Mouse (Mus musculus) kidney, adult 2 months (tissue): ENCODE data around the gene Mrps12. TPM values are rescaled to one million over a fixed set of nuclear protein-coding genes. Genes with fewer than 3 reads are reported as not detected.
A peak's percentile ranks its signal among the peaks of the same experiment; 100 is the strongest.

Experiments
- DNase-seq: peaks from one replicate; pipeline ENCODE4 v3.0.0; 2021
- H3K27ac ChIP-seq: fragments of 200-500 bp; 2 replicates; pipeline ENCODE4 v1.5.1; 2012; ENCODE audit warnings: low read depth, low read length, control low read depth, inconsistent platforms; ENCODE audit not compliant: insufficient read depth
- H3K27me3 ChIP-seq: fragments of 200-500 bp; replicated peaks from 2 replicates; pipeline ENCODE4 v1.6.1; 2012; ENCODE audit warnings: mild to moderate bottlenecking, moderate library complexity, low read length, inconsistent platforms; ENCODE audit not compliant: control insufficient read depth, insufficient read depth
- H3K36me3 ChIP-seq: fragments of 200-500 bp; 2 replicates; pipeline ENCODE4 v1.6.1; 2012; ENCODE audit warnings: mild to moderate bottlenecking, moderate library complexity, low read length, inconsistent platforms; ENCODE audit not compliant: control insufficient read depth, insufficient read depth
- H3K4me1 ChIP-seq: fragments of 200-500 bp; 2 replicates; pipeline ENCODE4 v1.6.1; 2011; ENCODE audit warnings: low read length; ENCODE audit not compliant: control insufficient read depth, insufficient read depth
- H3K4me3 ChIP-seq: fragments of 200-500 bp; 2 replicates; pipeline ENCODE4 v1.5.1; 2011; ENCODE audit warnings: mild to moderate bottlenecking, low read depth, low read length, control low read depth; ENCODE audit not compliant: insufficient read depth
- CTCF ChIP-seq: fragments of 200-500 bp; conservative IDR thresholded peaks from 2 replicates; pipeline ENCODE4 v1.5.1; 2011; ENCODE audit warnings: low read depth, mild to moderate bottlenecking, control low read depth, low read length, moderate library complexity, mixed read lengths; ENCODE audit not compliant: insufficient read depth, insufficient read length
- POLR2A ChIP-seq: fragments of 200-500 bp; IDR thresholded peaks from one replicate; pipeline ENCODE4 v1.6.1; 2011; ENCODE audit warnings: low read depth, low read length, control low read depth
- WGBS: fragments of 180-500 bp; shearing (Covaris S2); methylation state at CpG from one replicate; pipeline ENCODE4 v1.1.7; 2018; 5-methylcytosine and 5-hydroxymethylcytosine counted together
- polyA plus RNA-seq: library from polyadenylated mRNA; depleted of rRNA; stranded (reverse); fragments of >200 nt; gene quantifications from 2 replicates; pipeline ENCODE4 v1.2.3, GENCODE M21; 2012

The Mrps12 gene
- polyA plus RNA-seq, 1 experiment = 79.8 TPM

DNA sequence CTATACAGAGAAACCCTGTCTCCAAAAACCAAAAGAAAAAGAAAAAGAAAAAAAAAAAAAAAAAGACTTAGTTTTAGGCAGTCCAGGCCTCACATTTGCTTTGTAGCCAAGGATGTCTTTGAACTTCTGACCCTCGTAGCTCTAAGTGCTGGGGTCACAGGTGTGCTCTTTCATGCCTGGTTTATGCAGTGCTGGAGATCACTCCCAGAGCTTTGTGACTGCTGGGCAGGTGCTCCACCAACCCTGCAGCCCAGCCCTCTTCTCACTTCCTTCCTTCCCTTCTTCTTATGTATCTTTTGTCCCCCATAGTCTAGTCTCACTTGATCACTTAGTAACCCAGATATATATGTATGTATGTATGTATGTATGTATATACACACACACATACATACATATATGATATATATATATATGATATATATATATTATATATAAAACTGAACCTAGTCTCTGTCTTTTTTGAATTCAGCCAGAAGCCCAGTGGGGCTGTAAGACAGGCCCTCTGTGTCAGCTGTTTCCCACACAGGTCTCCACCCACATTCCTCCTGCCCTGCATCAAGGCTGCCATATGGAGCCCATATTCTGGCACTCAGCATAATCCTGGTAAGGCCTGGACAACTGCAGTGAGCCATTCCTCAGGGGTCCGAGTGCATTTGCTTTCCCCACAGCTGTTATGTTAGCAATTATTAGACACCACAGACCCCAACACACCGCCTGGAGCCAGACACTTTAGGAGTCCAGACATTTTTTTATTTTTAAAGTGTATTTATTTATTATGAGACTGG is 20.7 kb downstream of the Mrps12 start:
- no peak for DNase-seq
- no peak overlapping the region for H3K27ac ChIP-seq
- H3K36me3 ChIP-seq = no peaks in the 10 kb centered on the region
- no peak overlapping the region for H3K4me3 ChIP-seq
- 89% methylated on average over 3 of the region's 3 CpGs for WGBS
- H3K27me3 ChIP-seq = no peaks in the 10 kb centered on the region
- H3K4me1 ChIP-seq = no peaks in the 10 kb centered on the region
- no peak for TF ChIP-seq CTCF
- TF ChIP-seq POLR2A = no peak

DNA sequence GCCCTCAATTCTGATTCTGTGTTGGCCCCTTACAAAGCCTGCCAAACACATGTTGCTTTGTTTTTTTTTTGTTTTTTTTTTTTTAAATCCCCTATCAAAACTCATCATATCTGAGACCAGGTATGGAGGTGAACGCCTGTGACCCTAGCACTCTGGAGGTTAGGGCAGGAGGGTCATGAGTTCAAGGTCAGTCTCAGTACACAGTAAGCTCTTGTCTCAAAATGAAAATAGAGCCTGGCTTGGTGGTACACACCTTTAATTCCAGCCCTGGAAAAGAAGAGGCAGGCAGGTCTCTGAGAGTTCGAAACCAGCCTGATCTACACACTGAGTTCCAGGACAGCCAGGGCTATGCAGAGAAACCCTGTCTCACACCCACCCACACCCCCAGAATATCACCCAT is 22.0 kb downstream of the Mrps12 start:
- Histone ChIP-seq H3K36me3 (no peaks in the 10 kb centered on the region), H3K27me3 (no peaks in the 10 kb centered on the region), H3K4me3 (no peak overlapping the region), H3K4me1 (no peaks in the 10 kb centered on the region), H3K27ac (no peak overlapping the region)
- no peak for TF ChIP-seq CTCF
- TF ChIP-seq POLR2A = no peak
- WGBS = 79% methylated on average over 2 of the region's 2 CpGs
- DNase-seq = no peak

DNA sequence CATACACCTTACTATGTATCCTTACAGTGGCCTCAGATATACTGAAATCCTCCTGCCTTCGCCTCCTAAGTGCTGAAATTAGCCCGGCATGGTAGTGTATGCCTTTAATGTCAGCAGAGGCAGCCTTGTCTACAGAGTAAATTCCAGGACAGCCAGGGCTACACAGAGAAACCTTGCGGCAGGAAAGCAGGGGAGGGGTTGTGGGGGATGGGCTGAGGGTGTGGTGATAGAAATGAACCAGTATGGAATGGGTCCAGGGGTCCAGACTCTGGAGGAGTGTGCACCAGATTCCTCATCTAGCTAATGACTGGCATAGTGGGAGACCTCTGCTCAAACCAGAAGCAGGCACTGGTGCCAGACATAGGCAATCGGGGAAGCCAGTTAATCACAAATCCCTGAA is 22.5 kb downstream of the Mrps12 start:
- Histone ChIP-seq H3K27me3 (no peaks in the 10 kb centered on the region), H3K4me1 (no peaks in the 10 kb centered on the region), H3K4me3 (no peak overlapping the region), H3K36me3 (no peaks in the 10 kb centered on the region), H3K27ac (no peak overlapping the region)
- 37% methylated on average over 4 of the region's 4 CpGs for WGBS
- no peak for DNase-seq
- no peak for TF ChIP-seq CTCF
- no peak for TF ChIP-seq POLR2A

DNA sequence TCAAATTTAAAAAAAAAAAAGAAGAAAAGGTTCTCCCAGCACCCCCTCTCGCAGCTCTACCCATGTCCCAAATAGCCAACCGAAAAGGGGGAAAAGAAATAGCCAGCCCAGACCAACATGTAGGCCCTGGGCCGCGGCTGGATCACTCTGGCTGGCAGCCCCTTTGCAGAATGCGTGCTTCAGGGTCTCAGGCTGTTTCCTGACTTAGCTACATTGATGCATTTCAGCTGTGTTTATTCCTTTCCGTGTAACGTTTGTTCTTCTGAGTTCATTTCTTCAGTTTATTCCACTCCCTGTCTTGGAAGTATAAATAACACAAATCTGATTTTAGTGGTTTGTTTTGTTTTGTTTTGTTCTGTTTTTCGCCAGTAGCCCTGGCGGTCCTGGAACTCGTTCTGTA is 23.9 kb downstream of the Mrps12 start:
- no peak overlapping the region for H3K27ac ChIP-seq
- H3K4me1 ChIP-seq = no peaks in the 10 kb centered on the region
- 86% methylated on average over 10 of the region's 10 CpGs for WGBS
- H3K4me3 ChIP-seq = no peak overlapping the region
- H3K27me3 ChIP-seq = no peaks in the 10 kb centered on the region
- TF ChIP-seq POLR2A (no peak), CTCF (no peak)
- DNase-seq = no peak
- no peaks in the 10 kb centered on the region for H3K36me3 ChIP-seq

DNA sequence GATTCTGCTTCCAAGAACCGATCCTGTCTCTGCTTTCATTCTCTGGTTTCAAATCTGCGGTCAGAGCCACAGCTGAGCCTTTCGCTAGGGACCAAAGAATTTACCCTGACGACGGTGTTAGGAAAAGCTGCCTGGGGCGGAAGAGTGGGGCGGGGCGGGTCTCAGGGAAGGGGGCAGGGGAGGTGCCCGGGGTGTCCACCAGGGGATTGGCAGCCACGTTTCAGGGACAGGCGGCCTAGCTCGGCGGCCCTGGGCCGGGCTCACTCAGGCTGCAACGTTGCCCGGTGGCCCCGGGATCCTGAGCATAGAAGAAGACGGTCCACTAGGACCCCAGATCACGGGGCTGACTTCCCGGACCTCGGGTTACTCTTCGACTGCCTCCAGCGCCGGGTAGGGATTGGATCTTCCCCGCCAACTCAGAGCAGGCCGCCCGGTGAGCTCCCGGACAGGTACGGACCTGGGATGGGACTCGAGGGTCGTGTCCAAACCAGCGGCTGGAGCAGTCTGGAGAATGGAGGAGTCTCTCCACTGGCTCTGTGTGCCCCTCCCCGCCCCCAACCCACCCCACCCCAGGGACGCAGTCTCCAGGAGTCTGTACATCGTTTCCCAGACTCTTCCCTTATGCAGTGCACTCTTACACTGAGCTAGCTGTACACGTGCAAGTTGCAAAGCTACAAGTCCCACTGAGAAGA is 24.9 kb downstream of the Mrps12 start, which contains the start of gene Fbxo17:
Gene Fbxo17 (plus strand): TSS at position 215 of the 692 bp plus-strand sequence.
- H3K27ac ChIP-seq = no peak within 1 kb of the TSS
- WGBS = 5% methylated on average over 36 of the region's 36 CpGs
- no peaks in the 10 kb centered on the region for H3K27me3 ChIP-seq
- no peaks in the 10 kb centered on the region for H3K4me1 ChIP-seq
- H3K36me3 ChIP-seq = no peaks in the 10 kb centered on the region
- TF ChIP-seq CTCF (0 out of 2 replicates have a peak, but pooled peaks have one; percentile 13), POLR2A (no peak)
- peak within 1 kb of the TSS; percentile 59 for H3K4me3 ChIP-seq
- peak; percentile 48 for DNase-seq

GRCm38 (mm10) chr7:28715598-28715997 is 26.0 kb downstream of the Mrps12 start:
- H3K4me3 ChIP-seq = no peak overlapping the region
- no peaks in the 10 kb centered on the region for H3K27me3 ChIP-seq
- WGBS = 99% methylated on average over 2 of the region's 2 CpGs
- 0 out of 2 replicates have a peak, but pooled peaks have one; percentile 2 for TF ChIP-seq CTCF
- TF ChIP-seq POLR2A = no peak
- no peak overlapping the region for H3K27ac ChIP-seq
- no peak for DNase-seq
- H3K36me3 ChIP-seq = no peaks in the 10 kb centered on the region
- no peaks in the 10 kb centered on the region for H3K4me1 ChIP-seq

DNA sequence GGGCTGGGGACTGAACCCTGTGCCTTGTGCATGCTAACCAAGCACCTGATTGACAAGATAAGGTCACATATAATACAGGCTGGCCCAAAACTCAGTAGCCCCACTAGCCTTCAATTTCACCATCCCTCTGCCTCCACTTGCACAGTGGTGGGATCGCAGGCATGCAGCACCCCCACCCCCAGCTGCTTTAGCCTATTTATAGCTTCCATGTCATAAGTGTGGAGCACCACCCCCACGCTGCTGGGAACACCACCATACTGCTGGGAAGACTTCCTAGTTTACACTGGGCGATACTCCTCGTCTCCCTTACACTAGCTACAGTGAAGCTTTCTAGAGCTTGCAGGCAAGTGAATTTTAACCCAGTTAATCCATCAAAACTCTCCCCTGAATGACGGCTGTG is 27.0 kb downstream of the Mrps12 start:
- no peak for DNase-seq
- Histone ChIP-seq H3K4me1 (no peaks in the 10 kb centered on the region), H3K27me3 (no peaks in the 10 kb centered on the region), H3K4me3 (no peak overlapping the region), H3K27ac (no peak overlapping the region), H3K36me3 (no peaks in the 10 kb centered on the region)
- WGBS = 80% methylated on average over 5 of the region's 5 CpGs
- no peak for TF ChIP-seq POLR2A
- no peak for TF ChIP-seq CTCF
